Mouse (Mus musculus): ENCODE data around the gene Vsx2.

Vsx2 gene

GRCm38 (mm10) chr12:84569336-84569970 lies at the start of gene Vsx2:
TSS of gene Vsx2 (plus strand) at chr12:84569762.
- no peak for DNase-seq

GRCm38 (mm10) chr12:84523728-84524127 lies 45.8 kb upstream of the Vsx2 start:
- DNase-seq: no peak

GRCm38 (mm10) chr12:84524147-84525050 lies 45.2 kb upstream of the Vsx2 start:
- no peak for DNase-seq

- DNase-seq: no peak
Observed at GRCm38 (mm10) chr12:84525422-84525821, 44.1 kb upstream of the Vsx2 start.

- no peak for DNase-seq
Observed at GRCm38 (mm10) chr12:84530426-84530825, 39.1 kb upstream of the Vsx2 start.

- DNase-seq: no peak
Observed at GRCm38 (mm10) chr12:84531906-84532829, 37.4 kb upstream of the Vsx2 start.

- DNase-seq: no peak
Observed at GRCm38 (mm10) chr12:84532830-84533199, 36.7 kb upstream of the Vsx2 start.

- DNase-seq: no peak
Observed at GRCm38 (mm10) chr12:84533706-84534486, 35.7 kb upstream of the Vsx2 start.

GRCm38 (mm10) chr12:84539537-84539936 lies 30.0 kb upstream of the Vsx2 start:
- DNase-seq: peak in 1 of 2 experiments; percentile 23

- DNase-seq: no peak
Observed at GRCm38 (mm10) chr12:84541391-84541958, 28.1 kb upstream of the Vsx2 start.

- peak; percentile 79 to 86 for DNase-seq
Observed at GRCm38 (mm10) chr12:84546028-84546427, 23.5 kb upstream of the Vsx2 start.

- DNase-seq: no peak
Observed at GRCm38 (mm10) chr12:84546577-84547085, 22.9 kb upstream of the Vsx2 start.

- DNase-seq: no peak
Observed at GRCm38 (mm10) chr12:84548251-84548650, 21.3 kb upstream of the Vsx2 start.

- no peak for DNase-seq
Observed at GRCm38 (mm10) chr12:84555218-84555617, 14.3 kb upstream of the Vsx2 start.

GRCm38 (mm10) chr12:84562558-84562957 lies 7.0 kb upstream of the Vsx2 start:
- no peak for DNase-seq

GRCm38 (mm10) chr12:84567576-84567975 lies 2.0 kb upstream of the Vsx2 start:
- DNase-seq: no peak

- no peak for DNase-seq
Observed at GRCm38 (mm10) chr12:84569976-84570693, 573 bp downstream of the Vsx2 start.

GRCm38 (mm10) chr12:84570694-84571415 lies 1.3 kb downstream of the Vsx2 start:
- DNase-seq: no peak

GRCm38 (mm10) chr12:84571466-84572340 lies 2.1 kb downstream of the Vsx2 start:
- peak; percentile 11 to 54 for DNase-seq

Data from cerebellum, postnatal 25 days (tissue).